Mouse (Mus musculus) spleen, adult 12 weeks (tissue): Measurements from ENCODE around the gene Myod1.
A peak's percentile ranks its signal among the peaks of the same experiment; 100 is the strongest.

Source experiments
- DNase-seq: peaks from one replicate; pipeline ENCODE4 v3.0.0; 2022; ENCODE audit warnings: low spot score

Myod1 gene

DNA sequence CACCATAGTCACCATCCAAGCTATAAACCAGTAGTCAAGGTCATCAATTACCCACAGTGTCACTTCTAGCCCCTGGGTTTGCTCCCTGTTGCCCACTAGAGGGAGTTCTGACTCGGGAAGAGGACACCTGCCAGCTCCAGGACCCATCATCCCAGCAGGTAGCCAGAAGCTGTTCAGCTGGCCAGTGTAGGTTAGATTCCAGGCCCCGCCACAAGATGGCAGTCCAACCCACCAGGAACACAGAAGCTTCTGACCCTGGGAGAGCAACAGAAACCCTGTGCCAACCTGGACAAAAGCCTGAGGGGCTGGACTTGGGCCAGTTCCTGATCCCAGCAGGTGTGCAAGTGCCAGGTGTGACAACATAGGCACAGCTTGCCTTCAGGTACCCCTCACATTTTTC lies 16.8 kb downstream of the Myod1 start:
- DNase-seq: peak; percentile 52

DNA sequence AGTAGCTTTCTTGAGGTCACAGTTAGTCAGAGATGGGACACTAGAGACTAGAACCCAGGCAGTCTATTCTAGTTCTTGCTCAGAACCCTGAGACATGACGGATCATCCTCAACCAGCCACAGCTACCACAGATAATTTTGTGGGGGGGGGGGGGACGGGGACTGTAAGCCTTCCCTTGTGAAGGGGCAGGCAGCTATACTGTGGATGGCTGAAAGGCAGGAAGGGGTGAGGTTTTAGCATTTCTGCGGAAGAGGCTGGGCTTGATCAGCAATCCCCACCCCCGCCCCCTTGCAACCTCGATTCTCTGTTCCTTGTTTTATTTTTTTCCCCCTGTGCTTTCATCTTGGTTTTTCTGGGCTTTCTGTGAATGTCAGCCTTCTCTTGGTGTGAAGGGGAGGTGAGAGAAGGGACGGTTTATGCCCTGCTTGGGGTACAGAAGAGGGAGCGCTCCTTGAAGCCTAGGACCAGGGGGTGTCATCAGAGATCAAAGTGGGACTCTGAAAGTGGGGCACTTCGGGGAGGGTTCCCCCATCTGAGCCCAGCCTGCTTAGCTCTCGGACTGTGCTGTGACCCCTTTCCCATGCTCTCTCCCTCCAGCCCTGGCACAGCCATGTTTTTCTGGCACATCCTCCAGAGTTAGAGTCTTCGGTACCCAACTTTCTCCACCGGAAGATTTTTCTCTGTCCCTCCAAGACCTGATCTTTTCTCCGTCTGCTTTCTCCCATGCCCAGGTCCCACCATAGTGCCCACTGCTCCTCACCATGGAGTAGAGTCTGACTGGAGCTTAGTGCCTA lies 17.6 kb downstream of the Myod1 start:
- DNase-seq: no peak

DNA sequence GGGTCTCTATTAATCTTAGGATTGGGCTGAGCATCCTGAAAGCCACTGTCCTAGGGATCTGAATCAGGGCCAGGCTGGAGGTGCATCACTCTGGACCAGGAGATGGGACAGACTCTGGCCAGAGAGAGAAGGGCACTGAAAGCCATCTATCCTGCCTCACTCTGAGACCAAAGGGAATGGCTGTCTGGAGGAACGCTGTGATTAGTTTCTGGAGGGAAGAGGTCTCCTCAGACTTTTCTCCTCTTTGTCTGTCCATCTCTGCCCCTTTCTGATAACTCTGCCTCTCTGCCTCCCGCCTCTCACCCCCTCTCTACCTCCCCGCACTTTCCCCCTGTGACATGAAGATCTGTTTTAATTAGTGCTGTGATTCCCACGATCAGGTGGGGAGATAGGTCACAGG lies 18.7 kb downstream of the Myod1 start:
- no peak for DNase-seq

DNA sequence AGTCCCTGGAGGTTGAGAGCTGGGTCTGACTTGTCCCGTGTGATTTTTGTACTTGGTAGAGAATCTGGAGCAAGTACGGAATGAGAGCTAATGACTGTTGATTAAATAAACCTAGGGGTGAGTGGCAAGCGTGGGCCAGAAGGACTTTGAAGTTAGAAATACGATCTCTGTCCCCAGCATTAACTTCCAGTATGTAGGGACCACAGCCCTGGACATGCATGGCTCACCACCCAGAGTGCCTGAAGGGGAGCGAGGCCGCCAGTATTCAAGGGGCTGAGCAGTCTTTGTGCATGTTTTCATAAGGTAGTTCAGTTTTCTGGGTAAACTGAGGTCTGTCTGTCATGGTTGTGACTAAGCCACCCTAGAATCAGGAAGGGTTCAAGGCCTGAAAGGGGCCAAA lies 19.3 kb downstream of the Myod1 start:
- DNase-seq: no peak

DNA sequence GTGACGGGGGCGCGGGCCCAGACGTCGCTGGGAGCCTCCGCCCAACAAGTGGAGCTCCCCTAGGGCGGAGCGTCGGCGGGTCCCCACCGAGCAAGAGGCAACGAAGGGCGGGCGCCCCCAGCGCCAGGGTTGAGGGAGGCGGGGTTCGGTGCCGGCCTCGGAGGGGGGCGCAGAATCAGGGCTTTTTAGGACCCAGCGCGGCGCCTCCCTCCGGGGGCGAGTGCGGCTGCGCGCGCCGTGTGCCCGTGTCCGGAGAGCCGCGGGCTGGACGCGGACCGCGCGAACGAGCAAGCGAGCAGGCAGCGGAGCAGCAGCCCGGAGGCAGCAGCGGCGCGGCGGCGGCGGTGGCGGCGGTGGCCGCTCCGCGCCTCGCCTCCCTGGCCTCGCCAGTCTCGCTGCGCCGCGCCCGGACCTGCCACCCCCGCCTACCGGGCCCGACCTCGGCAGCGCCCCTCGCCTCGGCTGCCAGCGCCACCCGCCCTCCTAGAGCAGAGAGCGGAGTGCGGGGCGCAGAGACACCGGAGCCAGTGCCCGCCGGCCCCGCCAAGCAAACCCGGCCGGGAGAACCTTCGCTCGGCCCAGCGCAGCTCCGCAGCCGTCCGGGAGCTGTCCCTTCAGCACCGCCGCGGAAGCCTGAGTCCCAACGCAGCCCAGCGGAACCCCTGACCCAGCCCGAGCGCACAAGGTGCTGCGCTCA lies 20.1 kb downstream of the Myod1 start, which contains the start of gene Kcnc1:
Kcnc1 (plus strand) TSS at position 267 of the 697 bp plus-strand sequence.
- peak; percentile 49 for DNase-seq

DNA sequence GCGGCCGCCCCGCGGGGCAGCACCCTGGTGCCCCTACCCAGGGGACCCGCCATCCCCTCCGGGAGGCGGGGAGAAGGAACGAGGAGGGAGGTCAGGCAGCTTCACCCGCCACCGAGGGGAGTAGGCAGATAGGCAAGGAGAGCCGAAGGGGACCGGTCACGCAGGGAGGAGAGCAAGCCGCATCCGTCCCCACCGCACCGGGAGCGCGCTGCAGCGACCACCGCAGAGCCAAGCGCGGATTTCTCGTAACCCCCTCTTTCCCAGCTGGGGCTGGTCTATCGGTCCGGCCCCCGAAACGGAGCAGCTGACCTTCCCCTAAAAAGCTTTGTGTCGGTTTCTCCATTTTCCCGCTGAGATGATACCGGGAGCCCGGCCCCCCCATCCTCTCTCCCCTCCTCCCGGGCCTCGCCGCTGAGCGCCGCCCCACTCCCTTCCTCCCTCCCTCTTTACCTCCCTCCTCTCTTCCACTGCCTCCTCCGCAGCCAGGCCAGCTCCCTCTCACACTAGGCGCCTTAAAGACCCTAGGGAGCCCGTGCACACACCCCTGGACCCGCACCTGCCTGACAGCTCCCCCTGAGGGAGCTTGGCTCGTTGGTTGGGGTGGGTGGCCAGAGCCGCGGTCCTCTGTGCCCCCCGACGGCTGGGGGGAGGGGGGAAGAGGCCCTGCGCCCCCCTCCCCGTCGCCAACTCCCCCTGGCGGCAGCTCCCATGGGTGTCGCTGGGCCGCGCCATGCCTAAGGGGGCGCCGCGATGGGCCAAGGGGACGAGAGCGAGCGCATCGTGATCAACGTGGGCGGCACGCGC lies 20.9 kb downstream of the Myod1 start:
- no peak for DNase-seq

DNA sequence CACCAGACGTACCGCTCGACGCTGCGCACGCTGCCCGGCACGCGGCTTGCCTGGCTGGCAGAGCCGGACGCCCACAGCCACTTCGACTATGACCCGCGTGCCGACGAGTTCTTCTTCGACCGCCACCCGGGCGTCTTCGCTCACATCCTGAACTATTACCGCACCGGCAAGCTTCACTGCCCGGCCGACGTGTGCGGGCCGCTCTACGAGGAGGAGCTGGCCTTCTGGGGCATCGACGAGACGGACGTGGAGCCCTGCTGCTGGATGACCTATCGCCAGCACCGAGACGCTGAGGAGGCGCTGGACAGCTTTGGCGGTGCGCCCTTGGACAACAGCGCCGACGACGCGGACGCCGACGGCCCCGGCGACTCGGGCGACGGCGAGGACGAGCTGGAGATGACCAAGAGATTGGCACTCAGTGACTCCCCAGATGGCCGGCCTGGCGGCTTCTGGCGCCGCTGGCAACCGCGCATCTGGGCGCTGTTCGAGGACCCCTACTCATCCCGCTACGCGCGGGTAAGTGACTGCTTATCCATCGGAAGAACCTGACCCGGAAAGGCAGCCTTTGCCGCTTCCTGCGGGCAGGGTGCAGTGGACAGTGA lies 21.6 kb downstream of the Myod1 start:
- no peak for DNase-seq

DNA sequence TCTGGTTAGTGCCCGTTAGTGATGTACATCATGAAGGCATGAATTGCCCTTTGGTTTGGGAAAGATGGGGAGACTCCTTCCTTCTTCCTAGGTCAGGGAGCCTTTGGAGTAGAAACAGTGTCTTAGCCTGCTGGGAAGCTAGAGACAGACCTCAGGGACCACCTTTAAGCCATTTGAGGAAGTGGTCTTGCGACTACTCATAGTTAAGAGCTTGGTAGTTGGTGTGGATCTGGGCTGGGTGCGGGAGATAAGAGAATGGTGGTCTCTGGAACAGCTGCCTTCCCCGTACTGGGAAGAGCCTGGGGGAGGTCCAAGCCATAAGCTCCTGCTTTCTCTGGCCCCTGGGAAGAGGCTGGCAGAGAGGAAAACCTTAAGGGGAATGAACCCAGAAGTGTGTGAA lies 22.3 kb downstream of the Myod1 start:
- no peak for DNase-seq

DNA sequence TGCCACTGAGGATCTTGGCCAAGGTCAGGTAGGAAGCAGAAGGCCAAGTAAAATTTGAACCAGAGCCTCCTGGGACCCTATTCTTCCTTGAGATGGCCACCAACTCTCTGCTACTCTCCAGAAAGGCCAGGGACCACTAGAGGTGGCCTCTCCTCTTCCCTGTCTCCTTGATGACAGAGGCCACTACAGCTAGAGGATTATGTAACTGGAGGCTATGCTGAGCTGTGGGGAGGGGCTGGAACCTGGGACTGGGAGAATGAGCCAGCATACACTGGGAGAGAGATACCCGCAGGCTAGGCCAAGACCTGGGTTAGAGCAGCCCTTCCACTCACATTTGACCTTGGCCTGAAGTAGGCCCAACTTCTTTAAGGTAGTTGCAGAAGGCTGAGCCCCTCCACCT lies 23.4 kb downstream of the Myod1 start:
- no peak for DNase-seq

DNA sequence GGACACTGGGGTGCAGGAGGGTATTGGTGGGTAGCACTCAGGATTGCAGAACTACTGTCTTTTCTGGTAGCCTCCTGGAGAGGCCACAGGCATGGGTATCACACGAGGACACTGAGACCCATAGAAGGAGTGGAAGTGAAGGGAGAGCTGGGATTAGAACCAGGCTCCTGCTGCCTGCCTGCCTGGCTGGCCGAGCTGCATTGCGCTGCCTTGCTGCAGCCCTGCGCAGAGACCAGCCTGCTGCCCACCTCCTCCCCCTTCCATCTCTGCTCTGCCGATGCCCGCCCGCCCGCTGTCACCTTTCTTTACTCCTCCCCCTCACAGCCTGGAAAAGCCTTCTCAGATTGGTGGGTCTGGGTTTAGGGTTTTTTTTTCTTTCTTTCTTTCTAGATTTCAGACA lies 24.1 kb downstream of the Myod1 start:
- DNase-seq: no peak

DNA sequence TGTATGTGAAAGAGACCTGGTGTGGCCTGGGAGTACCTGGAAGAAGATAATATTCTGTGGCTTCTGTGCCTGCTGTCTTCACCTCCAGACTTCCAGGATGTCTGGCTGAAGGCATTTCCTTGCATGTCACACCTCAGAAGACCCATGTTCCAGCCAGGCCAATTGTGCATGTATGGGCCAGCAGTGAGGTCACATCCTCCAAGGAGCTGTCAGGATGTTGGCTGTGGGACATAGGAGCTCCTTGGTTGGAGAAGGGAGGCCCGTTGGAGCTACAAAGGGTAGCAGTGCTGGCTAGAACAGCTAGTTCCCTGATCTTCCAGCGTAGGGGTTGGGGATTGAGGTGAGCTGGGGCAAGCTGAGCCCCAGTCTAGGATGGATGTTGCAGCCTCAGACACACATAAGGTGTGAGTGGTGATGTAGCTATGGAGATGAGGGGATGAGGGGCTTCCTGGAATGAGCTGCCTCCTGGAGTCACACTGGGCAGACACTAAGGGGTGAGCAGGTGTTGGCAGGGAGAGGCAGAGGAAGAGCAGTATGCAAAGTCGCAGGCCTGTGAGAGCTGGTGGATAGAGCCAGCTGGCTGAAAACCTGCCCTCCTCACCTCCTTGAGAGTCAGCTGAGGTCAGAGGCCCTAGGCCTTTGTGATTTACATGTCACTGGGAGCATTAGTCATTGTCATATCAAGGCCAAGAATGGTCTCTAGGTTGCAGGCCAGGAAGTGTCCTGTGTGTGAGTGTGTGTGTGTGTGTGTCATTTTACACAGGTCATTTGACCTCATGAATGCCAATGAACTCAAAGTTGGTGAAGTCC lies 25.3 kb downstream of the Myod1 start:
- no peak for DNase-seq

DNA sequence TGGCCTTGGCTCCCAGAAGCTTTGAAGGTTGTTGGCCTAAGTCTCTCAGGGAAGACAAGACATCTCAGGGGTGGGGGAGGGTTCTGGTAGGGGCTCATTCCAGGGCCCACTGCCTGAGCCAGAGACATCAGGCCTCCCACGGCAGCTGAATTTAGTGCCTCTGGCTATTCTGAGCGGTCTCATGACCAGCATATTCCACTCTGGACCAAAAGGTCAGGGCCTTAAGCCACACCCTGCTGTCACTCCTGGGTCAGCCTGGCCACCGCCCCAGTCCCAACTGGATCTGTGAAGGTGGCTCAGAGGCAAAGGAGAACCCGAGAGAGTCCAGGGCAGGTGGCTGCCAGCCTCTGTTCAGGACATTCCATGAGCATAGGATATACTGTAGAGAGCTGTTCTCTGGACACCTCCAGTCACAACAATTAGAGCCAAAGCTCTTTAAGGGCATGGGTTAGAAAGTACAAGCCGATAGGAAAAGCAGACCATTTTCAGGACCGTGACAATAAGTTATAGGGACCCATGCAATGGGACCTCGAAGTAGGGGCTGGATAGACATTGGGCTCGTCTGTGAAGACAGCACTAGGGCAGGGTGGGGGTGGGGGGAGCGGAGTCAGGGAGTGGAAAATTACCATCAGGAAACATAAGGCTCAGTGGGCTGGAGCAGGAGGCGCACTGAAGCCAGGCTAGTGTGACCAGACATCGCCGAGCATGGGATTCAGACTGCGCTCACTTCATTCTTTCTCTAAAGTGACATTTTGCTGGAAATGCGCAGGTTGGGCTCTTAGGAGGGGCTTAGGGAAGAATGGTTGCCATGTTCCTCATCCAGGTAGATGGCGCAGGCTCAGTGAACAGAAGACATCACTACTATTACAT lies 27.6 kb downstream of the Myod1 start:
- no peak for DNase-seq

DNA sequence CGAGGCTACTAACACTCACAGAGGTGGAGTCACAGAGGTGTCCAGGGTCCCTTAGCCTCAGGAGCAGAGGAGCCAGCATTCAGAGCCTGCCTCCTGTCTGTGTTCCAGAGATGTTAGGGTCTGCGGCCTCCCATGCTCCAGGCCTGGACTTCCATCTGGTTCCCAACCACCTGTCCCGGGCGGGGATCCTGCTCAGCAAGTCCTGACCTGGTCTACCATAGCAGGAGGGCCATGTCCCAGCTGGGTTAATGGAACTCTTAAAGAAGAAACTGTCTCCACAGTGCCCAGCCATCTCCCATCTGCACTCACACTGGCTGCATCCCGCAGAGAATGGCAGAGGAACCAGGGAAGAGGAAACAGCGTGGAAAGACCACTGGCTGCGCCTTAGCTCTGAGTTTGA lies 28.5 kb downstream of the Myod1 start:
- DNase-seq: no peak

DNA sequence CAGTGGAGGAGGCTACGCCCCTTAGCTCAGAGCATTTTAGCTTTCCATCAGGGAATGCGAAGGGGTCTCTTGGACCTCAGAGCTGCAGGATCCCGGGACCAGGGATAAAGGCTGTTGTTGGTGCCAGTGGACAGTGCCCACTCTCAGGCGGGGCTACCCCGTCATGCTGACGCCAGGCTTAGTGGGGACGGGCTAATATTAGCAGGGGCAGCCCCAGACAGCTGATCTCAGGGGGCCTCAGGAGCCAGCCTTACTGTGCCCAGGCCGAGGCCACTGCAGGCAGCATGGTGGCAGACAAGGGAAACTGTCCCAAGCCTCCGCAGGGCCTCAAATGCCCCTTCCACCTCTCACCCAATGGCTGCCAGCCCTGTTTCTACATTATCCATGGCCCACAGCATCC lies 32.3 kb downstream of the Myod1 start:
- DNase-seq: no peak

DNA sequence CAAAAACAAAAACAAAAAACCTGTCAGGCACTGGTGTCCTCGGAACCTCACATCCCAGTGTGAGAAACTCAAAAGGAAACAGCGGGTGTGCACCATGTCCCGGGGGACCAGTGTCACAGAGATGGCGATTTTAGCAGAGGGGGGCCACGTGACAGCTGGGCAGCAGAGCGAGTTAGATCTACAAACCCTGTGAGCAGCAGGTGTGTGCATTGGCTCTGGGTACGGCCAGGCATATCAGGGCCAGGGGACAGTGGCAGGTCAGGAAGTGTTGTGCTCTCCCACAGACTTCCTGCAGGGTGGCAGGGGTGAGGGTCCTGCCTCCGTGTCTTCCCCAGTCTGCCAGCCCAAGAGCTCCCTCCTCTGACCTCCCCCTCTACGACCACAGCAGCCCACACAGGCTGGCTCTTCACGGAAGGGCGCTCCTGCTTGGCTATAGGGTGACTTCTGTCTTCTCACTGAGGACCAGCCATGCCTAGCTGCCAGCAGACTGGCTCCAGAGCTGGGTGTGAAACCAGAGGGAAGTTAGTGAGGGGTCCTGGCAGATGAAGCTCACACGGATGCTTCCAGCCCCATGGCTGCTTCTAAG lies 33.0 kb downstream of the Myod1 start:
- DNase-seq: peak; percentile 45

DNA sequence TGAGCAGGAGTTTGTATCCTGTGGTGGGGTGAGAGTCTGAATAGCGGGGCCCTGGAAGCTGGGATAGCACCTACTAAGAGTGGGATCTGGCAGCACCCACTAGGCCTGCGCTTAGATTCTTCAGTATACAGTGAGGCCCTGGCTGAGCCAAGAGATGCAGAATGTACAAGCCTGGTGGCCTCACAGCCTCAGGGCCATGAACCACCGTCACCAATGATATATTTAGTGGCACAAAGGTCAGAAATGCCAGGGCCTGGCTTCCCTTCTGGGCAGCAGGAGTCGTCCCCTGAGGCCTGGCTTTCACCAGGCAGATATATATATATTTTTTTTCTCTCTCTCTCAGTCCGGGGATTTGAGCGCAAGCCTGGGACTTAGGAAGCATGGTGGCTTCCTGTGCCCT lies 34.5 kb downstream of the Myod1 start:
- DNase-seq: no peak

DNA sequence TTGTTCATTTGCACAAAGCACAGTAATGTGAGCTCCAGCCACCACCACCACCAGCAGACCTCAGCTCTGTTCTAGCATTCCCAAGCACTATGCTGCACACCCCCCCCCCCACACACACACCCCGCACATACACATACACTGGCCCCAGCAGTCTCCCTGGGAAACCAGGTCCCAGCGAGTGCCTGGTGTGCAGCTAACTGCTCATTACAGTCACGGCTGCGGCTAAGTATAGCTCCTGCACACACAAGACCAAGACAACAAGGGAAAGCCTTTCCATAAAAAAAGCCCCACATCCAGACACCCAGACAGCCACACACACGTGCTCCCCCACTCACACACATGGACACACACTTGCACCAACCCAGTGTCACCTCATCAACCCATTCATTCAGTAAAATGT lies 36.5 kb downstream of the Myod1 start:
- DNase-seq: no peak

DNA sequence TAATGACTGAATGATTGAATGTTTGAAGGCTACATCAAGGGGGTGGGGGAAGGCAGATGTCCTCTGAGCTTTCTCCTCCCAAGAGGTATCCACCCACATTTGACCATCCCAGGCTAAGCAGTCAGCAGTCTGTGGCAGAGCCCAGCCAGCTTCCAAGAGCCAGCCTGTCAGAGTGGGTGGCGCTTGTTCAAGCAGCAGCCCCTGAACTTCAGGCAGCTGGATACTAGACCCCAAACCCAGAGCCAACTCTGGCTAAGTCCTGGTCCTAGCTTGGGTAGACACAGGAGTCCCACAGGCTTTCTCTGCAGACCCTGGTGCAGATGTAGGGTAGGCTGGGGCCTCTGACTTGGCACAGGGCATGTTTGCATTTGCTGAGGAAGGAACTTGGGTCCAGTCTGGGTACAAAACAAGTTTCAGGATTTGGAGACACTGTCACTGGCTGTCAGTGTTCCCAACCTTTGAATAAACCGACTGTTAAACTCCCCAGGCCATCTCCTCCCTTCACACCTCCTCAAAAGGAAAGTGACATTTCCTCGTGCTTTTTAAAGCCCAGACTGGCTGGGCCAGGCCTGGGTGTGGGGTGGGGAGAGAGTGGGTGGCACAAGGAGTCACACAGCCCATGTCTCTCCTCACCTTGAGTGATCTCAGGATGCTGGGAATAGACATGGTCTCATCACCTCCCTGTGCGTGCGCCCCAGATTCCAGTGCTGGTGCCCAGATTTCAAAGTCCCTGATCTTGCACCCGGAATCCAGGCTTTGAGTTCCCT lies 37.9 kb downstream of the Myod1 start:
- no peak for DNase-seq

DNA sequence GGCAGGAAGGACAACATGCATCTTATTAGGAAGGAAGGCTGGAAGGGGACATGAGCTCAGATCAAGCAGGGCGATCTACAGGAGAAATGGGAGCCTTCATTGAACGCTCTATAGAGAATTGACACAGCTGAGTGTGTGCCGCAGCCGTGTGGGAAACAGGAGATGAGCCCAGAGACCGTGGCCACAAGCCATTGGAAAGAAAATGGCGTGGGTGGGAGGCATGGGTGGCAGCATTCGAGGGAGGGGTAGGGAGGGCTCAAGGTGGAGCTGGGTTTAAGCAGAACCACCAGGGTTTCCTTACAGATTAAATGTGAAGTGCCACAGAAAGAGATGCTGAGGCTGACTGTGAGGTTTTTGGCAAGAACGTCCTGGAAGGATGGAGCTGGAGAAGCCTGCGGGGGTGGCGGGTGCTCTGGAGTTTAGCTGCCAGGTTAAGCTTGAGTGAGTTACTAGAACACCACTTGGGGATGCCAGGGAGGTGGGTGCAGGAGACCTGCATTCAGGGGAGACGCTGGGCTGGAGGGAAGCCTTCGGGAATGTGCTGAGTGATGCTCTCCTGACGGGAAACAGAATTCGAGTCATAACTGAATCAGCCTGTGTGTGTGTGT lies 39.6 kb downstream of the Myod1 start:
- no peak for DNase-seq
